Mouse (Mus musculus) liver, embryonic 15.5 days (tissue): Measurements from ENCODE around the gene Syt15. TPM values are rescaled to one million over a fixed set of nuclear protein-coding genes. Genes with fewer than 3 reads are reported as not detected.
"Not testable (repeated sequence)": the region's sequence is repeated elsewhere in the genome, so short reads cannot be mapped to it uniquely, and the experiment has no call there.

Experiments used
- ATAC-seq: fragments of 200-750 bp; cut with Nextera tagmentation; 2 replicates; pipeline ENCODE4 v1.8.0; 2017; ENCODE audit warnings: moderate number of reproducible peaks, mild to moderate bottlenecking, moderate library complexity; ENCODE audit not compliant: insufficient read depth
- H3K27ac ChIP-seq: fragments of 300-500 bp; sonication (generic); replicated peaks from 2 replicates; pipeline ENCODE4 v1.5.1; 2015; ENCODE audit warnings: mild to moderate bottlenecking, inconsistent platforms
- H3K27me3 ChIP-seq: fragments of 300-500 bp; sonication (generic); 2 replicates; pipeline ENCODE4 v1.6.1; 2015; ENCODE audit warnings: mild to moderate bottlenecking, inconsistent platforms
- H3K36me3 ChIP-seq: fragments of 300-500 bp; sonication (generic); replicated peaks from 2 replicates; pipeline ENCODE4 v1.6.1; 2015; ENCODE audit warnings: moderate library complexity, mild to moderate bottlenecking, inconsistent platforms
- H3K4me1 ChIP-seq: fragments of 300-500 bp; sonication (generic); replicated peaks from 2 replicates; pipeline ENCODE4 v1.6.1; 2015; ENCODE audit warnings: inconsistent platforms
- H3K4me2 ChIP-seq: fragments of 300-500 bp; sonication (generic); 2 replicates; pipeline ENCODE4 v1.6.1; 2015; ENCODE audit warnings: moderate library complexity, mild to moderate bottlenecking, inconsistent platforms
- H3K4me3 ChIP-seq: fragments of 300-500 bp; sonication (generic); replicated peaks from 2 replicates; pipeline ENCODE4 v1.5.1; 2015; ENCODE audit warnings: mild to moderate bottlenecking, inconsistent platforms
- H3K9ac ChIP-seq: fragments of 300-500 bp; sonication (generic); 2 replicates; pipeline ENCODE4 v1.6.1; 2015; ENCODE audit warnings: moderate library complexity, mild to moderate bottlenecking, inconsistent platforms
- H3K9me3 ChIP-seq: fragments of 300-500 bp; sonication (generic); replicated peaks from 2 replicates; pipeline ENCODE4 v1.6.1; 2016; ENCODE audit warnings: inconsistent platforms
- WGBS: fragments of 180-500 bp; shearing (Covaris S2); methylation state at CpG from one replicate; pipeline ENCODE4 v1.1.7; 2015; ENCODE audit warnings: mixed read lengths; ENCODE audit not compliant: insufficient replicate concordance; 5-methylcytosine and 5-hydroxymethylcytosine counted together
- polyA plus RNA-seq: library from polyadenylated mRNA; unstranded; fragments of >200 nt; fragmentation: Nextera tagmentation; extraction: Ambion mirVana; gene quantifications from 2 replicates; pipeline ENCODE4 v1.2.1, GENCODE M21; 2015

Syt15 gene
- polyA plus RNA-seq, 1 experiment from 2014 or later, result 0.43 TPM

GRCm38 (mm10) chr14:34258525-34258924 is 39.1 kb downstream of the Syt15 start:
- not testable (repeated sequence) for H3K9me3 ChIP-seq, H3K27ac ChIP-seq, H3K9ac ChIP-seq, H3K4me3 ChIP-seq, ATAC-seq, H3K27me3 ChIP-seq, H3K4me2 ChIP-seq, H3K4me1 ChIP-seq, H3K36me3 ChIP-seq
- 63% methylated on average over 3 of the region's 3 CpGs for WGBS

- no peaks in the 10 kb centered on the region for H3K36me3 ChIP-seq
- no peaks in the 10 kb centered on the region for H3K9me3 ChIP-seq
- no peaks in the 10 kb centered on the region for H3K4me1 ChIP-seq
- ATAC-seq, result peak; percentile 54; the same call in 1 of the 2 replicates
- no peak overlapping the region for H3K4me3 ChIP-seq
- no peak overlapping the region for H3K4me2 ChIP-seq
- H3K27ac ChIP-seq, result peak overlapping the region; percentile 24
- 66% methylated on average over 9 of the region's 9 CpGs for WGBS
- no peak overlapping the region for H3K9ac ChIP-seq
- no peaks in the 10 kb centered on the region for H3K27me3 ChIP-seq
These were observed 48.7 kb downstream of the Syt15 start for GRCm38 (mm10) chr14:34268046-34268445.

GRCm38 (mm10) chr14:34273280-34273679 is 53.9 kb downstream of the Syt15 start:
- H3K36me3 ChIP-seq, result no peaks in the 10 kb centered on the region
- 41% methylated on average over 2 of the region's 2 CpGs for WGBS
- no peak overlapping the region for H3K4me3 ChIP-seq
- H3K4me2 ChIP-seq, result no peak overlapping the region
- H3K9ac ChIP-seq, result no peak overlapping the region
- no peak overlapping the region for H3K27ac ChIP-seq
- no peaks in the 10 kb centered on the region for H3K9me3 ChIP-seq
- ATAC-seq, result no peak
- no peaks in the 10 kb centered on the region for H3K27me3 ChIP-seq
- no peaks in the 10 kb centered on the region for H3K4me1 ChIP-seq

GRCm38 (mm10) chr14:34274141-34274540 is 54.7 kb downstream of the Syt15 start:
- Histone ChIP-seq H3K4me2 (0 out of 2 replicates have a peak overlapping the region, but pooled peaks have one; percentile 20), H3K9me3 (no peaks in the 10 kb centered on the region), H3K4me1 (no peaks in the 10 kb centered on the region), H3K27ac (0 out of 2 replicates have a peak overlapping the region, but pooled peaks have one; percentile 24), H3K27me3 (no peaks in the 10 kb centered on the region), H3K9ac (no peak overlapping the region), H3K36me3 (no peaks in the 10 kb centered on the region), H3K4me3 (no peak overlapping the region)
- peak; percentile 19; the same call in 1 of the 2 replicates for ATAC-seq
- 77% methylated on average over 3 of the region's 3 CpGs for WGBS

- Histone ChIP-seq H3K4me3 (no peak overlapping the region), H3K4me1 (no peaks in the 10 kb centered on the region), H3K9me3 (no peaks in the 10 kb centered on the region), H3K27me3 (no peaks in the 10 kb centered on the region), H3K4me2 (peak overlapping the region; percentile 10; the same call in 1 of the 2 replicates), H3K9ac (no peak overlapping the region), H3K36me3 (no peaks in the 10 kb centered on the region), H3K27ac (peak overlapping the region; percentile 51; the same call in 1 of the 2 replicates)
- 66% methylated on average over 4 of the region's 4 CpGs for WGBS
- ATAC-seq, result peak; percentile 63
These were observed 55.8 kb downstream of the Syt15 start for GRCm38 (mm10) chr14:34275225-34275624.

- 57% methylated on average over 4 of the region's 4 CpGs for WGBS
- Histone ChIP-seq H3K36me3 (no peaks in the 10 kb centered on the region), H3K4me3 (no peak overlapping the region), H3K27me3 (no peaks in the 10 kb centered on the region), H3K4me2 (no peak overlapping the region), H3K9me3 (no peaks in the 10 kb centered on the region), H3K4me1 (no peaks in the 10 kb centered on the region), H3K27ac (no peak overlapping the region), H3K9ac (no peak overlapping the region)
- ATAC-seq, result no peak
These were observed 60.3 kb downstream of the Syt15 start for GRCm38 (mm10) chr14:34279726-34280125.

Other genes with a start within 250 kb of the Syt15 start
- not detected in 2 replicates for gene Zfp488, start 240.8 kb upstream of the Syt15 start, polyA plus RNA-seq
- gene Gm30083, start 204.4 kb upstream of the Syt15 start, polyA plus RNA-seq, result not detected in 2 replicates
- not detected in 2 replicates for gene Gm5460, start 202.8 kb upstream of the Syt15 start, polyA plus RNA-seq
- not detected in 2 replicates for gene Antxrl, start 166.9 kb upstream of the Syt15 start, polyA plus RNA-seq
- gene Anxa8, start 133.6 kb upstream of the Syt15 start, polyA plus RNA-seq, result 0.14 and 0.16 TPM in 2 replicates
- gene A630023A22Rik, start 116.8 kb upstream of the Syt15 start, polyA plus RNA-seq, result not detected in 2 replicates
- 0.02 TPM in 1 of 2 replicates, not detected in the other for gene Npy4r, start 67.1 kb upstream of the Syt15 start, polyA plus RNA-seq
- 0.05 and 0.08 TPM in 2 replicates for gene Gprin2, start 17.9 kb upstream of the Syt15 start, polyA plus RNA-seq
- 7.1 and 8.4 TPM in 2 replicates for gene Shld2, start 90.9 kb downstream of the Syt15 start, polyA plus RNA-seq
- 142 and 159 TPM in 2 replicates for gene Glud1, start 91.1 kb downstream of the Syt15 start, polyA plus RNA-seq
- 0.25 and 0.33 TPM in 2 replicates for gene Fam25c, start 135.8 kb downstream of the Syt15 start, polyA plus RNA-seq
- 0.21 and 0.41 TPM in 2 replicates for gene Sncg, start 155.2 kb downstream of the Syt15 start, polyA plus RNA-seq
- gene Mmrn2, start 155.9 kb downstream of the Syt15 start, polyA plus RNA-seq, result 2.6 and 2.8 TPM in 2 replicates